Mouse (Mus musculus) bone marrow, adult 2 months (tissue): ENCODE data around the gene Lrfn1. TPM values are rescaled to one million over a fixed set of nuclear protein-coding genes. Genes with fewer than 3 reads are reported as not detected.
A peak's percentile ranks its signal among the peaks of the same experiment; 100 is the strongest.
"Not testable (repeated sequence)": the region's sequence is repeated elsewhere in the genome, so short reads cannot be mapped to it uniquely, and the experiment has no call there.

Experiments used
- H3K27ac ChIP-seq: fragments of 200-500 bp; 2 replicates; pipeline ENCODE4 v1.5.1; 2012; ENCODE audit warnings: low read depth, mild to moderate bottlenecking, control low read depth, inconsistent platforms, low read length; ENCODE audit not compliant: control insufficient read depth, poor library complexity, insufficient read depth
- H3K4me1 ChIP-seq: fragments of 200-500 bp; 2 replicates; pipeline ENCODE4 v1.6.1; 2011; ENCODE audit warnings: low read length; ENCODE audit not compliant: control insufficient read depth, insufficient read depth
- H3K4me3 ChIP-seq: fragments of 200-500 bp; replicated peaks from 2 replicates; pipeline ENCODE3; 2011; ENCODE audit warnings: mild to moderate bottlenecking, low read depth, low read length, control low read depth; ENCODE audit not compliant: control insufficient read depth
- CTCF ChIP-seq: fragments of 200-500 bp; IDR thresholded peaks from 2 replicates; pipeline ENCODE4 v1.5.1; 2011; ENCODE audit warnings: low read length, control low read depth; ENCODE audit not compliant: control insufficient read depth, insufficient read depth
- POLR2A ChIP-seq: fragments of 200-500 bp; IDR thresholded peaks from 2 replicates; pipeline ENCODE4 v1.6.1; 2011; ENCODE audit warnings: low read depth, mild to moderate bottlenecking, control low read depth, low read length, borderline replicate concordance; ENCODE audit not compliant: control insufficient read depth
- WGBS: fragments of 180-500 bp; shearing (Covaris S2); methylation state at CpG from one replicate; pipeline ENCODE4 v1.1.7; 2018; 5-methylcytosine and 5-hydroxymethylcytosine counted together
- polyA plus RNA-seq: library from polyadenylated mRNA; stranded (reverse); fragments of >200 nt; gene quantifications from 2 replicates; pipeline ENCODE4 v1.2.4, GENCODE M21; 2011; ENCODE audit warnings: low replicate concordance; ENCODE audit not compliant: missing spikeins, insufficient read depth, insufficient read length

The Lrfn1 gene
- polyA plus RNA-seq, 1 experiment, result 2.6 TPM

DNA sequence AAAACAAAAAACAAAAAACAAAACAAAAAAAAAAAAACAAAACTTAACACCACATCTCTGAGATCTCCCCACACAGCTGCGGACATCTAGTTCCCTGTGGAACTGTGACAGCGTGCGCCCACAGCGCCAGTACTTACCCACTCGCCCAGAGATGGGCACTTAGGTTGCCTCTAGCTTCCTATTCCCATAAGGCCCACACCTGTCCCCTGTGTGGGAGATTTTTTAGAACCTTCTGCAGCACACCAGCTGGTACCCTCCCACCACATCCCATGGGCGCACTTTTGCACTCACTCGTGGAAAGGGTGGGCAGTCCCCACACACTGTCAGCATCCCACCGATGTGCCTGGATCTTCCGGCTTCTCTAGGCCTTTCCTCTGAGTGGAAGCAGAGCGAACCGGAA, 31.1 kb downstream of the Lrfn1 start:
- Histone ChIP-seq H3K4me1 (no peaks in the 10 kb centered on the region), H3K4me3 (no peak overlapping the region), H3K27ac (no peak overlapping the region)
- TF ChIP-seq CTCF (no peak), POLR2A (no peak)
- 77% methylated on average over 11 of the region's 11 CpGs for WGBS

DNA sequence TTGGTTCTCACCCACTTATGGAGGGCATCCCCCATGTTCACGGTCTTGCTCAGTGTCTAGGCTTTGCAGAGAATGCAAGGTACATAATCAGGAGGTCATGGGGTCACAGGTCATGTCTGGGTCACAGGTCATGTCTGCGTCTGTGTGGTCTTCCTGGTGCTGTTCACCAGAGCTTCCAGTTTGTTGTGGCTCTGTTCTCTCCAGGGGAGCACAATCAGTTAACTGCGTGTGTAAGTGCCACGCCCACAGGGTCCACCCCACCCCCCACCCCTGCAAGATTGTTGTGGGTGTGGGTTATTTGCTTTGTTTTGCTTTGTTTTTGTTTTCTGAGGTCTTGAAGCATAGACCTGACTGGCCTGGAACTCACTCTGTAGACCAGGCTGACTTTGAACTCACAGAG, 32.4 kb downstream of the Lrfn1 start:
- TF ChIP-seq POLR2A, result no peak
- TF ChIP-seq CTCF, result no peak
- Histone ChIP-seq H3K27ac (no peak overlapping the region), H3K4me1 (no peaks in the 10 kb centered on the region), H3K4me3 (no peak overlapping the region)
- WGBS, result 59% methylated on average over 4 of the region's 4 CpGs

DNA sequence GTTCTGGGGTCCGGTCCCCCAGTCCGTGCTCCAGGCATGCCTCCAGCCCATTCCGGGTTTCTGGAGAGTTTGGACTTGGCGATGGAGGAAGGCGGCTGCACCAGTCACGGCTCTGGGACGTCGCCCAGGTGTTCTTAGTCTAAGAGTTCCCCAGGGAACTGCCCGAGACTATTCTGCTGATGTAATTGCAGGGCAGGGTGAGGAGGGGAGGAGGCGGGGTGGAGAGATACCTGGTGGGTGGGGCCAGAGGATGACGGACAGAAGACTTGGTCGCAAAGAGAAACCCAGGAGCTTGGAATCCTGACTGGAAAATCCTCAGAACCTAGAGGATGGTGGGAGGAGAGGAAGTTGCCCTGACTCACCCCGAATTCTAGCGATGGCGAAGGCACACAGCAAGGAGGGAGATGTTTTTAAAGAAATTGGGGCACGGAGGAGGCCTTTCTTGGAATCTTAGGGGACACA, 36.3 kb downstream of the Lrfn1 start:
- Histone ChIP-seq H3K4me1 (no peaks in the 10 kb centered on the region), H3K4me3 (no peak overlapping the region), H3K27ac (no peak overlapping the region)
- WGBS, result 12% methylated on average over 16 of the region's 16 CpGs
- TF ChIP-seq POLR2A (no peak), CTCF (no peak)

DNA sequence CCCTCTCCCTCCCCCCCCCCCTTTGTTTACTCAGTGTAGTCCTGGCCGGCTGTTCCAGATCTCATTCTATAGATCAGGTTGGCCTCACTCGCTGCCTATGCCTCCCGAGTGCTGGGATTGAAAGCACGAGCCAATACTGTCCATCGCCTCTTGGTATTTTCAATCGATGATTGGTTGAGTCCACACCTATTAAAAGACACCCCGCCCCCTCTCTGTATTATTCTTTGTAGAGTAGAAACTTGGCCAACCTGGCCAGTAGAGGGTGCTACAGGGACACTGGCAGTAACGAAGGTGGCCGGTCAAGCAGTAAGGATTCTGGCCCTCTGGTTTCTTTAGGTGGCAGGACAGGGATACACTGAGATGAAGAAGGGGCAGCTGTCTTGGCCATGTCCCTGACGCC, 38.6 kb downstream of the Lrfn1 start:
- no peak overlapping the region for H3K4me3 ChIP-seq
- no peaks in the 10 kb centered on the region for H3K4me1 ChIP-seq
- no peak overlapping the region for H3K27ac ChIP-seq
- TF ChIP-seq POLR2A, result no peak
- TF ChIP-seq CTCF, result peak; percentile 68
- 5% methylated on average over 10 of the region's 10 CpGs for WGBS

DNA sequence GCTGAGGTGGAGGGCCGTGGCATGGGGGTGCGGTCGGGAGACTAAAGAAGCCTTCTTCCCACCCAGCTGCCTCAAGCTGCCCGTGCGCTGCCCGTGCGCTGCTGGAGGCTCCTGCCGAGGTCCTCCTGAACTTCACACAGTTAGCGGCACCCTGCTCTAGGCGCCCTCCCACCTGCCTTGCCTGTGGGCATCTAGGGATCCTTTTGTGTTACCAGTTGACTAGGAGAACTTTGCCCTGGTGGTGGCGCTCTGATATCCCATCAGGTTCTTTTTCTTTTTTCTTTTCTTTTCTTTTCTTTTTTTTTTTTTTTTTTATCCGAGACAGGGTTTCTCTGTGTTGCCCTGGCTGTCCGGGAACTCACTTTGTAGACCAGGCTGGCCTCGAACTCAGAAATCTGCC, 39.1 kb downstream of the Lrfn1 start:
- Histone ChIP-seq H3K4me3 (no peak overlapping the region), H3K27ac (no peak overlapping the region), H3K4me1 (no peaks in the 10 kb centered on the region)
- 44% methylated on average over 14 of the region's 14 CpGs for WGBS
- no peak for TF ChIP-seq CTCF
- no peak for TF ChIP-seq POLR2A

DNA sequence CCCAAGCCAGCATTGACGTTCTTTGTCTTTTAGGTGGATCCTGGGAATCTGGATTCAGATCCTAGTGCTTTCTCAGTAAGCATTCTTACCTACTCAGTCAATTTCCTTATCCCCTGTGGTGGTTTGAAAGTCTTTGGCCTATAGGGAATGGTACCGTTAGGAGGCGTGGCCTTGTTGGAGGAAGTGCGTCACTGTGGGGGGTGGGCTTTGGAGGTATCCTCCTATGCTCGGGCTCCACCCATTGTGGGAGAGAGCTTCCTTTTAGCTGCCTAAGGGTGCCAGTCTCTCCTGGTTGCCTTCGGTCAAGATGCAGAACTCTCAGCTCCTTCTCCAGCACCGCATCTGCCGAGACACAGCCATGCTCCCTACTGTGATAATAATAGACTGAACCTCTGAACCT, 40.5 kb downstream of the Lrfn1 start:
- no peak for TF ChIP-seq CTCF
- TF ChIP-seq POLR2A, result no peak
- Histone ChIP-seq H3K4me3 (no peak overlapping the region), H3K27ac (no peak overlapping the region), H3K4me1 (no peaks in the 10 kb centered on the region)
- WGBS, result 84% methylated on average over 8 of the region's 8 CpGs

DNA sequence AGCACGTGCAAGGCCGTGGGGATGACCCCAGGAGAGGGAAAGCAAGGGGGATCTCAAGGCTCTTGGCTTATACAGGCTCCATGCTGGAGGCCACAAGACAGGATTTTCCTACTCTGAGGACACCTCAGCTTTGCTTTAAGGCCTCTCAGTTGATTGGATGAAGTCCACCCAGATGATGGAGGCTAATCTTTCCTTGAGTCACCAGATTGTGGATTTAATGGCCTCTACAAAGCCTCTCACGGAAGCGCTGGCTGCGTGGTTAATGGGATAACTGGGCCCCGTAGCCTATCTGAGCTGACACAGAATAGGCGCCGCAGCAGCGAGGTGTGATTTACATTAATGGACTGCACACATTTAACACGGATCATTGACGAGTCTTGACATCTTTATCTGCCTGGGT, 43.6 kb downstream of the Lrfn1 start:
- Histone ChIP-seq H3K27ac (no peak overlapping the region), H3K4me1 (no peaks in the 10 kb centered on the region), H3K4me3 (no peak overlapping the region)
- TF ChIP-seq CTCF (no peak), POLR2A (no peak)
- 85% methylated on average over 11 of the region's 11 CpGs for WGBS

DNA sequence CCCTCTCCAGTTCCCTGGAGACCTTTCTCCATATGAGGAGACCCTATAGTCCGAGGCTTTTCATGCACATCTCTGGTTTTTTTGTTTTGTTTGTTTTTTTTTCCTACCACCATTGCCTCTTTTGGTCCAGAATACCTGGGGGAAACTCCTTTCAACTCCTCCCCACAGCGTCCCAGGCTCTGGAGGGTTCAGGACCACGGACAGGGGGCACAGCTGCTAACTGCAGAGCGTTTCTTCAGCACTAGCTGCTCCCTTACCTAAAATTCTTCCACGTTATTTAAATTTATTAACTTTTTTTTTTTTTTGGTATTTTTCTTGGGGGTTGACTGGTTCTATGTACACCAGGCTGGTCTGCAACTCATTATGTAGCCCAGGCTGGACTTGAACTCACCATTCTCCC, 53.8 kb downstream of the Lrfn1 start:
- Histone ChIP-seq H3K27ac (no peak overlapping the region), H3K4me1 (no peaks in the 10 kb centered on the region), H3K4me3 (no peak overlapping the region)
- no peak for TF ChIP-seq CTCF
- TF ChIP-seq POLR2A, result no peak
- 9% methylated on average over 5 of the region's 5 CpGs for WGBS

DNA sequence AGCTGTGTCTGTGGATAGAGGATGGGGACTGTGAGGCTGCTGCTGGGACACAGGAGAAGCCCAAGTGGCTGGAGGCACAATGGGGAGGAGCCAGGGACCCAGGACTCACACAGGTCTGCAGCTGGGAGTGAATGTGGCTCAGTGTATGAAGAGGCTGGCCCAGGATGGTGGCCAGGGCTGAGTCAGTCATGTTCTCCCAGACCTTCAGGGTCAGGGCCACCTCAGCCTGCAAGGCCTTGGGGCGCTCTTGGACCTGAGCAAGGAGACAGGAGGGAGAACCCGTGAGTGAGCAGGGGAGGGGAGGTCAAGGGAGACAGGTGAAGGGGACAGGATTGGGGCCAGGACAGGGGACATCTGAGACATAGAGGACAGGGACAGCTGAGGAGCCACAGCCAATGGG, 57.3 kb downstream of the Lrfn1 start:
- H3K4me1 ChIP-seq, H3K4me3 ChIP-seq, H3K27ac ChIP-seq: not testable (repeated sequence)
- WGBS, result 65% methylated on average over 2 of the region's 2 CpGs

DNA sequence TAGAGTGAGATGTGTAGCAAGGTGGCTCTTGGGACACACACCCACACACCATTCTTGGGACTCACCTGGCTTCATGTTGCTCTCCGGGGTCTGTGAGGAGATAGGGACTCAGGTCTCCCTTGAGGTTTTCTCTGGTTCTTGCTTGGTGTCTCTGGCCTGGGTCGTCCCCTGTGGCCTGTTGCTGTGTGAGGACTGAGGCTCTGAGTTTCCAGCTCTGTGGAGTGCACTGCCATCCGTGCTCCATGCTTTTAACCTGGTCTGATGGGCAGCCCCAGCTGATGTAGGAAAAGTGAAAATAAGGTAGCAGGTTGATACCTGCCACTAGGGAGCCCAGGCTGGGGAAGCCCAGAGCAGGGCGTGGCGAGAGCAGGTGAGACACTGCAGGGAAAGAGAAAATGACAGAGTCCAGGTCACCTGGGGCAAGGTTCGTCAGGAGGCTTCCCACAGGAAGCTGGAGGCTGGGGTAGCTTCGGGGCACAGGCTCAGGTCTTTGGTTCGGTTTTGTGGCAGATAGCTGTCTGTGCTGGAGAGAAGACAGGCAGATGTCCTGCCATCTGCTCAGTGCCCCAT, 58.7 kb downstream of the Lrfn1 start, which contains the start of gene Ifnl2:
TSS of gene Ifnl2 (minus strand) at position 51 of the 570 bp plus-strand sequence.
- H3K27ac ChIP-seq, H3K4me3 ChIP-seq, H3K4me1 ChIP-seq: not testable (repeated sequence)
- 49% methylated on average over 8 of the region's 8 CpGs for WGBS
